Mouse (Mus musculus): ENCODE measurements around the gene Rnf144b.

The Rnf144b gene

DNA sequence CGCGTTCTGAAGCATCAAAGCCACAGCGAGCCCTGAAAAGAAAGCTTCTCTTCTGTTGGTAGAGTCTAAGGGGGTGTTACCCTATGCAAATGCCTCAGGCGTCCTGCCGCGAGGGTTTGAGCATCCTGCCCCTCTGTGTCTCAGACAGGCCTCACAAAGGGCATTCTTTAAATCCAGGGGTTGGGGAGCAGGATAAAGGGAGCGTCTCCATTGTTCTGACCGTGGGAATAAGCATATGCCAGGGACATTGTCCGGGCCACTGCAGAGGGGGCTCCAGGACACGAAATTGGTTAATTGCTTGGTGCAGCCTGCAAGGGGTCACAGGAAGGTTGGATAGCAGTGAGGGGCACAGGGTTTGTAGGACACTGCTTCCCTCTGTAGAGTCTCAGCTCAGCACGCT, 151.0 kb downstream of the Rnf144b start:
- DNase-seq = no peak

DNA sequence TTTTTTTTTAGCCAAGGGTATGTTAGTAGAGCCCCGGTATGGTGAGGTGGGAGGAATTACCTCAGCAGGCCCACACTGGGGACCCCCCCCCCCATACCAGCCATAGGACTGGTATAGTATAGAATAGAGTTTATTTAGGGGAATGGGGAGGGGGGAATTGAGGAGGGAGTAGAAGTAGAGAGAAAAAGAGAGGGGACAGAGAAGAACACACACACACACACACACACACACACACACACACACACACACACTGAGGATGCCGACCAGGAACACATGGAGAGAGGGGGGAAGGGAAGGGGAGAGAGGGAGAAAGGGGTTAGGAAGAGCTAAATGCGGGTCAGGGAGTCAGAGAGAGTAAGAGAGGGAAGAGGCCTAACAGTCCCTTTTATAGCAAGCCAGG, 151.7 kb downstream of the Rnf144b start:
- DNase-seq = no peak

- DNase-seq = peak; percentile 35 to 36
Measured at GRCm38 (mm10) chr13:47277000-47277823, 154.8 kb downstream of the Rnf144b start.

GRCm38 (mm10) chr13:47277824-47278290, 155.4 kb downstream of the Rnf144b start:
- DNase-seq = no peak

- no peak for DNase-seq
Measured at GRCm38 (mm10) chr13:47282221-47282620, 159.8 kb downstream of the Rnf144b start.

DNA sequence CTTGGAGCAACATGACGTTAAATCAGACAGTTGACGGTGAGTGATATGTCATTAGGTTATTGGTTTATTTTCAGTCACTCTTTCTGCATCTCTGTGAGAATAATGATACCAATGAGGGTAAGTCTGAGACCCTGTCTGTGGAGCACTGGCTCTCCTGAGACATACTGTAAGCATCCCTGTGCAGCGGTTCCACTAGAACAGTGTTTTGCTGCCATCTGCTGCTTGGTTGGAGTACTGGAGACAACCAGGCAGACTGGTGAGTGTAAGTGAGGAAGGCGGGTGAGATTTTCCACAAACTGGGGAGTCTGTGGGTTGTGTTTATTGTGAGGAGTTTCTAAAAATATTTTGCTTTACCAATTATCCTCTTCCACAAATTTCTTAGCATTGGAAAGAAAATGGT, 166.0 kb downstream of the Rnf144b start:
- DNase-seq = peak; percentile 63 to 67

DNA sequence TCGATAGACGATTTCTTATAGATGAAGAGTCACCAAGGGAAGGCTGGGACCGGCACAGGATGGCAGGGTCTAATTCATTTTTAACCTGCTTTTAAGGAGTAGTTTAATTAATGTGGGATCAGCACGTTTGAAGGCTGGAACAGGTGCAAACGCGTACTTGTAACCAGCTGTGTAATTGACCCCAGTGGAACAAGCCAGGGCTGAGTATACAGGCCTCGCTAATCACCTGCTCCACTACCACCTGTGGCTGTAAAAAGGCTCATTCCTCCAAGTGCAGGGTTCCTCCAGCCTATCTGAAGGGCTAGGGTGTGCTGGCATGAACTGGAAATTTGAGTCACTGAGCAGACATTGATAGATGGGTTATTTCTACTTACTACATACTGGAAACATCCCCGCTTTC, 174.0 kb downstream of the Rnf144b start:
- DNase-seq = no peak
